Mouse (Mus musculus) left cerebral cortex, postnatal 25 days (tissue): ENCODE measurements around the gene Pdcd1. TPM values are rescaled to one million over a fixed set of nuclear protein-coding genes. Genes with fewer than 3 reads are reported as not detected.
"Not testable (repeated sequence)": the region's sequence is repeated elsewhere in the genome, so short reads cannot be mapped to it uniquely, and the experiment has no call there.

ENCODE experiments used
- DNase-seq, 2 experiments: peaks; one replicate each; pipeline ENCODE4 v3.0.0; 2022; ENCODE audit warnings: low spot score in 2 of 2, mixed read lengths in 1 of 2
- intact Hi-C: fragments of 180-260 bp; cut with DNase I; formaldehyde crosslinking; loops from one replicate; pipeline ENCODE4 v1.15.1; 2025
- total RNA-seq, 2 experiments: library from RNA; stranded (reverse); gene quantifications; 2 replicates each; pipeline ENCODE4 v1.2.3; 2021

The Pdcd1 gene
- total RNA-seq, 2 experiments from 2014 or later, result 0.18 TPM; not detected in 1

DNA sequence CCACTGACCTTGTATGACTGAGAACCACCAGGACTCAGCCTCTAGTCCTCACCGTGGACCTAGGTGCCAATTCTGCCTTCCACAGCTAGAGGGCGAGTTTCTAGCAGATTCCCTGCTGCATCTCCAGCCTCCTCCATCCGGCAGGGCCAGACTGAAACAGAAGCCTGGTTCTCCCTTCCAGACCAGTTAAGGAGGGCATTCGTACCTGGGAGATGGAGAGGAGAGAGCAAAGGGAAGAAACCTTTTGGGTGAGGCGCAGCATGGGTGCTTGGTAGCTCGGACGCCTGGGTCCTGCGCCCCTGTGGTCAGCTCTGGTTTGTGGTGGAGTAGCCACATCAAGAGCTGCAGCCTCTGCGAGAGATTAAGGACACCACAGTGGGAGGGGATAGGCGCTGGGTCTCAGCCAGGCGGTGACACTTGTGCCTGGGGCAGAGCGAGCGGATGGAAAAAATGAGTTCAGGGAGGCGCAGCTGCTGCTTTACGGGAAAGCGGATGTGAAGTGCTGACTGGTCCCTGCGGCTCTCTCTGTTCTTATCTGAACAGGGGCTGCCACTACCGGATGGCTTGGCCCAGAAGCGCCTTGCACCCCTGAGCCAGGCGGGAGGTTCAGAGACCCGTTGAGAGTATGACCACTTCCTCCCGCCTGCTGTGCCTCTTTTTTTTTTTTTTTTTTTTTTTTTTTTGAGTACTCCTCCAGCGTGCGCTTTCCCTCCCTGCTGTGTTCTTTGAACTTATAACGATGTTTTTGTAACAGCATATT is 17.2 kb downstream of the Pdcd1 start:
- DNase-seq, result peak; percentile 86 to 92
- intact Hi-C loops, result loop anchor here (1.0 kb wide), 1 partner anchor 43 kb away; no protein-coding TSS in a partner anchor

- intact Hi-C loops, result no loop called here
- no peak for DNase-seq
Measured at GRCm38 (mm10) chr1:94033075-94033602, 19.2 kb downstream of the Pdcd1 start.

DNA sequence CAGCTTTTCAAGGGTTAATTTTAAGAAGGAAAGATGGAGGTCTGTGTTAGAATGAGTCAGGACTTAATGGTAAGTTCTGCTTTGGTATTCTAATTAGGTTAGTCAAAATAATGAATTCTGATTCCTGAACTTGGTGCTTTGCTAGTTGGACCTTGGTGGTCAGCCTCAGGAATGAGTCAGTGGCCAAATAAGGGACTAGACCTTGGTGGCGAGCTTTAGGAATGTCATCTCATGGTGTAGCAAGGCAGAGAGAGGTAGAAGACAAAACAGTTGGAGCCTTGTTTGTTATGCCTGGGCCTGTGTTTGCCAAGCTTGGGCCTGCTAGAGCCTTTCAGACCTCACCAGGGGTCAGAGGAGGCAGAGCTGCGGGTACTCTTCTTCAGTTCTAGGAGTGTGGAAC is 23.6 kb downstream of the Pdcd1 start:
- intact Hi-C loops, result no loop called here
- no peak for DNase-seq

DNA sequence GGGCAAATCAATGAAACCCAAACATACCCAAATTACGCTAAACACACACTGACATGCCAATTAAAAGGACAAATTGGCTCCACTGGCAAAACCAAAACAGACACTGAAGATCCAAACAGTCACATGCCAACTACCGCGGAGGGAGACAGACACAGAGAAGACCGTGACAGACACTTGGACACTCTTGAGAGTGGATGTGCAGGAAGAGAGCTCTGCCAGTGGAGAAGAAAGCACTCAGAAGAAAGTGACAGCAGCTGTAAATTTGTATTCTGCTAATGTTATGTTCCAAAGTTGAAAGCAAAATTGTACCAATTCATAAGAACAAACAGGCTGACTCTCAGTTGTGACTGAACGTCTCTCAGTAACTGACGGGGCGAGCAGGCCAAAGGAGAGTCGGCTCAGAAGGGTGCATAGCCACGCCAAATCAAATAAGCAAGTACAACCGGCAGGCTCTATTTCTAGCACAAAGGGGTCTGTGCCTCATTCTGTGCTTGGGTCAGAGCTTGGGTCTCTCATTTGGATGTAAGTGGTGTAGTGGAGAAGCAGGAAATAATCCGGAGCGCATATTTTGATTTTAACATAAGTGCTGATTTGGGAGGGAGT is 24.7 kb downstream of the Pdcd1 start:
- peak in 1 of 2 experiments; percentile 35 for DNase-seq
- intact Hi-C loops, result no loop called here

GRCm38 (mm10) chr1:94020151-94020550 is 32.2 kb downstream of the Pdcd1 start, which contains the start of gene Neu4:
Neu4 (plus strand) TSS chr1:94020451.
- intact Hi-C loops, result no loop called here
- peak in 1 of 2 experiments; percentile 15 for DNase-seq

DNA sequence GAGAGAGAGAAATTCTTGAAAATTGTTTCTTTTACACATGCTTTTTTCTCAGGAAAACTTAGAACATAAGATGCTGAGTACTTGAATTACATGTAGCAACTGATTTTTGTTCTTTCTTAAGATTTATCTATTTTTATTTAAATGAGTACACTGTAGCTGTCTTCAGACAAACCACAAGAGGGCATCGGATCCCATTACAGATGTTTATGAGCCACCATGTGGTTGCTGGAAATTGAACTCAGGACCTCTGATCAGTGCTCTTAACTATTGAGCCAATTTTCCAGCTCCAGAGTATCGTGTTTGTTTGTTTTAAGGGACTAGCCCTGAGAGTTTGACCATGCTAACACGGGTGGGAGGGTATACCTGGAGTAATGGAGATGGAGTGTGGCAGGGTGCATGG is 40.7 kb downstream of the Pdcd1 start:
- no peak for DNase-seq
- intact Hi-C loops, result loop anchor here (2.0 kb wide), 1 partner anchor 67 kb away; no protein-coding TSS in a partner anchor

GRCm38 (mm10) chr1:94008826-94009225 is 43.5 kb downstream of the Pdcd1 start:
- peak; percentile 80 to 96 for DNase-seq
- intact Hi-C loops, result not testable (repeated sequence)

DNA sequence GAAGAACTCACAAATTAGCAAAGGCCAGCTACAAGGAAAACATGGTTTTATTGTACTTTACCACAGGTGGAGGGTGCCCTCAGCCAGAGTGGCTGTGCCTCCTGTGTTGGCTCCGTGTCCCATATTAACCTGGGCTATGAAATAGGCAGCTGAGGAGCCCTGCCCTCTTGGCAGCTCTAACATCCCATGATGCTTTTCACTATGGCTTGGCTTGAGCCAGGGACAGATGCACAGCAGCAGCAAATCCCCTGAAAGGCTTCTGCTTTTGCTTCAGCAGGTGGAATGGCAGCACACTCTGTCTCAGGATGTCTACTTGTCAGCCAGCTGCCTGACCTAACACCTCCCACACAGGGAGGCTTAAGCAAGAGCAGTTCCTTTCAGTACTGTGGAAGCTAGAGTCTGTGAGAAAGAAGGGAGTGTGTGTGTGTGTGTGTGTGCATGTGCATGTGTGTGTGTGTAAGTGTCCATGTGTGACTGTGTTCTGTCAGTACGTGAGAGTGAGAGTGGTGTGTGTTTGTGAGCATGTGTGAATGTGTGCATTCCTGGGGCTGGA is 46.3 kb downstream of the Pdcd1 start:
- intact Hi-C loops, result not testable (repeated sequence)
- peak; percentile 24 to 50 for DNase-seq

DNA sequence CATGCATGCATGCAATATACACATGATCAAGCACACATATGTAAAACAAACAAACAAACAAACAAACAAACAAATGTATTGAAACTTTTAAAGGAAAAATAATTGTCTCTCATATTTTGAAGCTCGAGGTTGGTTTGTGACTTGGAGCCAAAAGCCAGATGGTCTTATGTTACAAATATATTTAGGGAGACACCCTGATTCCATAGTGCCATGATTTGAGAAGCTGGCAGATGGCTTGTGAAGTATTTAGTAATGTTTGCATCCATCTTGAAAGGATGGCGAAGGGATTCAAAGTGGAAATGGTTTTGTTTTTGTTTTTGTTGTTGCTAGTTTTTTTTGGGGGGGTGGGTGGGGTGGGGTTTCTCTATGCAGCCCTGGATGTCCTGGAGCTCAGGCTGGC is 51.3 kb downstream of the Pdcd1 start:
- intact Hi-C loops, result no loop called here

DNA sequence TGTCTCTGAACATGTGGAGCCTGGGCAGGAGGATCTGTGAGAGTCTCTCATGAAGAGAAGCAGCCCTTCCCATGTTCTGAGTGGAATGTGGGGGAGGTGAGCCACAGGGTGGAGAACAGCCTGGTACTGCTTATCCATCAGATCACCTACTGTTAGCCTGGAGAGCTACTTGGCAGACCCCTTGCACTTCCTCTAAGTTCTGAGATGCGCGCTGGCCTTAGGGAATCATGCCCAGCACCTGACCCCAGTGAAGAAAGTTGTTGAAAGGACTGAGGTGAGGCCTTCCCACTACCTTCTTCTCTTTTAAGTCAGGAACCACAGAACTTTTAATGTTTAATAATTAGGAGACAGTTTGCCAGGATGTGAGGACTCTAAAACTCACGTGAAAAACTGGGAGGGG is 60.9 kb downstream of the Pdcd1 start:
- intact Hi-C loops, result loop anchor here (10.0 kb wide), 1 partner anchor 137 kb away; no protein-coding TSS in a partner anchor
- not testable (repeated sequence) for DNase-seq

More for the DNA sequence above, 51.3 kb downstream of the Pdcd1 start:
- no peak for DNase-seq

DNA sequence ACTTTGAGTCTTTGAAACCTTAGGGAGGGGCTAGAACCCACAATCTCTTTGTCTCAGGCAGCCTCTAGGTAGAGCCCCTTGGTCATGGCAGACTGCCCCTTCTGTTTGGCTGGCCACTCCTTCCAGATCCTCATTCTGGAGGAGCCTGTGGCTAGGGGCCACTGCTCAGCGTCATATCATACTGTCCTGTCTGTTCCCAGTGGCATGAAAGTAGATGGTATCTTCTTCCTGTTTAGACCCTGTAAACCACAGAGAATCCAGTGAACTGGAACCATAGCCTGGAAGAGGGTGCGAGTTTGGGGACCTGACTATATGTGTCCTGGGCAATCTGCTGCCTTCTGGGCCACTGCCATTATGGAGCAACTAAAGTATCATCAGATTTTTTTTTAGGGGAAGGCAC is 61.3 kb downstream of the Pdcd1 start:
- not testable (repeated sequence) for DNase-seq
- intact Hi-C loops, result loop anchor here (10.0 kb wide), 1 partner anchor 136 kb away; no protein-coding TSS in a partner anchor

- intact Hi-C loops, result loop anchor here (10.0 kb wide), 1 partner anchor 135 kb away; no protein-coding TSS in a partner anchor
- not testable (repeated sequence) for DNase-seq
Measured at GRCm38 (mm10) chr1:93990209-93990608, 62.1 kb downstream of the Pdcd1 start, which contains the start of gene Gal3st2c. Gal3st2c (plus strand) TSS chr1:93990509.

DNA sequence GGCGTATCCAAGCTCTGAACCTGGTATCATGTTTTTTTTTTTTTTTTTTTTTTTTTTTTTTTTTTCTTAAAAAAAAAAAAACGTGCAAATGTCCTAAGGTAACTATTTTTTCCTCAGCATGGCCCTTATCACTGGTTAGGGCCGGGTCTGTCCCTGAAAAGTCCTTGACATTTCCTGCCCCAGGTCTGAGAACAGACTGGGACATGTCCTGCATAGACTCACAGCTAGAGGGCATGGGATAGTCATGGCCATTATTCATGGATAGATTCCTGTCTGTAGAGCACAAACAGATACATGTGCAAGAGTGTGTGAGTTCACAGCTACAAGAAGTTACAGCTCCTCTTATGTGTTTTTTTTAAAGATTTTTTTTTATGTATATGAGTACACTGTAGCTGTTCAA is 63.6 kb downstream of the Pdcd1 start:
- DNase-seq, result no peak
- intact Hi-C loops, result loop anchor here (5.0 kb wide), 1 partner anchor 89 kb away; no protein-coding TSS in a partner anchor

Other genes with a start within 250 kb of the Pdcd1 start
- 10 to 100 TPM; 10.6 to 12.1 TPM for gene Ing5, start 248.6 kb downstream of the Pdcd1 start, total RNA-seq
- 10 to 100 TPM; 13.3 to 15.8 TPM for gene D2hgdh, start 227.6 kb downstream of the Pdcd1 start, total RNA-seq
- under 1 TPM in 1 of 2 experiments, not detected in 1; 0.69 TPM for gene Gal3st2, start 191.2 kb downstream of the Pdcd1 start, total RNA-seq
- gene Gal3st2b, start 134.2 kb downstream of the Pdcd1 start, total RNA-seq, result under 1 TPM; 0.25 to 0.46 TPM
- gene Gal3st2c, start 62.0 kb downstream of the Pdcd1 start, total RNA-seq, result not detected
- gene Neu4, start 32.1 kb downstream of the Pdcd1 start, total RNA-seq, result 10 to 100 TPM in 1 of 2 experiments, 1 to 10 TPM in 1; 7.6 to 11.1 TPM